Mouse (Mus musculus) kidney, postnatal 10 days (tissue): ENCODE measurements around the gene 9430015G10Rik.
A peak's percentile ranks its signal among the peaks of the same experiment; 100 is the strongest.

Source experiments
- DNase-seq: peaks from one replicate; pipeline ENCODE4 v3.0.0; 2021; ENCODE audit warnings: mixed read lengths

The 9430015G10Rik gene

DNA sequence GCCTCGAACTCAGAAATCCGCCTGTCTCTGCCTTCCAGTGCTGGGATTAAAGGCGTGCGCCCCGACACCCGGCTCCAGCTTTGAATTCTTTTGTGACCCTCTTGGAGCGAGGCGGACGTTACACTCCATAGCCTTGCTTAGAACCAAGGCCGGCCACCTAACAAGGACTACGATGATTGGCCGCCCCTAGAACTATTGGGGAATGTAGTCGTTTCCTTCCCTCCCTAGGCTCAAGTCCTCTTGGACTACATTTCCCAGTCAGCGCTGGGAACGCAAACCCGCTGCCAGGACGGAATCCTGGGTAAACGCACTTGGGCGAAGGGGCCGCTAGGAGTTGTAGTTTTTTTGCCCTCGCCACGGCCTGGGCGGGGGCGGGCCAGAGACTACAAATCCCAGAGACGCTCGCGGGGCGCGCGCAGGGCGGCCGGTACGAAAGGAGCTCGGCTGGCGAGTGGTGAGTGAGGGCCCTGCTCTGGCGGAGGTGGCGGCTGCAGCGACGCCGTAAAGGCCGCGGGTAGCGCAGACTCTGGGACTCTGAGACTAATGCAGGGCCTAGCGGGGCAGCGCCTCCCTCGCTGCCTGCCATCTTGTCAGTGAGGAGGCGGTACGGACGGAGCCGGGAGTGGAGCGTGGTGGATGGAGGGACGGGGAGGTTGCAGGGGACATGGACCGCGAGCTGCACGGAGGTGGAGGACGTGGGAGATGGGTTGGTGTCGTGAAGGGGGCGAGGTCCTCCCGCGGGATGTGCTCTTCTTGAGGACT is at the start of gene 9430015G10Rik:
Gene 9430015G10Rik (plus strand): TSS at position 413 of the 762 bp plus-strand sequence.
- DNase-seq: peak; percentile 98

DNA sequence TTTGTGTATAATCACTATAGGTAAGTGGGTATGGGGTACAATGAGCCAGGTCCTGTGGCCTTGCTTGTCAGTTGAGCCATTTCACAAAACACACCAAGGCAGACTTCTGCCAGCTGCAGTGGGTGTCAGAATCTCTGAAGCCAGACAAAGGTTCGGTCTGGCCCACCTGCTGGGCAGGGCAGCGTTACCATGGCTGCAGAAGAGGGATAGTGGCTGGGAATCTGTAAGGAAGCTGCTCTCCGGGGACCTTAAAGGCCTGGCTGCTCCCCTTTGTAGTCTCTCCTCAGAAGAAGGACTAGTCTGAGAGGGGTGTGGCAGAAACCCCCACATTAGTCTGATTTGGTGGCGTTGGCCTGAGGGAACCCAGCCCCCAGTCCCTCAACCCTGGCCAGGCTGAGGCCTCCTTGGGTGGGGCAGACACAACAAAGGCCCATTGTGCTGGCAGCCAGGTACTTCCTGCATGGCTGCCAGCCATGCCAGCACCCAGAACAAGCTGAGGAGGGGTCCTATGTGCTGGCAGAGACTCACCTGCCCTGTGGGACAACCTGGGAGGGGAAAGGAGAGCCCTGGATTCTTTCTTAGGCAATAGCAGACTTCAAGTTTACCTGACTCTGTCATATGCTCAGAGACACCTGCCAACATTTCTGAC is 45.8 kb upstream of the 9430015G10Rik start:
- no peak for DNase-seq

DNA sequence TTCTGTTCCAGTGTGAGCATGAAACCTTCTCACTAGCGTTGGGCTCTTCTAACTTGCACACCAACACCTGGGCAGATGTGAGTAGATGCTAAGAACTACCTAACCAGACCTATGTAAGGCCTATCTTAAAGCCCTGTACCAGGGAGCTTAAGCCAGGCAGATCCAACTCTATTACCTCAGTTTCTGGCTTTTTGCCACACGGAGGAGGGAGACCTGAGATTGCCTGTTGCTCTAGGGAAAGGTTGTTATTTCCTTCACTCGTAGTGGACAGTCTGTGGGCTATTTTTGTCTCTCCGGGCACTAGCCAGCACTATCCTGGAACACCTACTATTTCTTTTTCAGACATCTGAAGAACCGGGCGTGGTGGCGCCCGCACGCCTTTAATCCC is 45.3 kb upstream of the 9430015G10Rik start:
- DNase-seq: no peak

DNA sequence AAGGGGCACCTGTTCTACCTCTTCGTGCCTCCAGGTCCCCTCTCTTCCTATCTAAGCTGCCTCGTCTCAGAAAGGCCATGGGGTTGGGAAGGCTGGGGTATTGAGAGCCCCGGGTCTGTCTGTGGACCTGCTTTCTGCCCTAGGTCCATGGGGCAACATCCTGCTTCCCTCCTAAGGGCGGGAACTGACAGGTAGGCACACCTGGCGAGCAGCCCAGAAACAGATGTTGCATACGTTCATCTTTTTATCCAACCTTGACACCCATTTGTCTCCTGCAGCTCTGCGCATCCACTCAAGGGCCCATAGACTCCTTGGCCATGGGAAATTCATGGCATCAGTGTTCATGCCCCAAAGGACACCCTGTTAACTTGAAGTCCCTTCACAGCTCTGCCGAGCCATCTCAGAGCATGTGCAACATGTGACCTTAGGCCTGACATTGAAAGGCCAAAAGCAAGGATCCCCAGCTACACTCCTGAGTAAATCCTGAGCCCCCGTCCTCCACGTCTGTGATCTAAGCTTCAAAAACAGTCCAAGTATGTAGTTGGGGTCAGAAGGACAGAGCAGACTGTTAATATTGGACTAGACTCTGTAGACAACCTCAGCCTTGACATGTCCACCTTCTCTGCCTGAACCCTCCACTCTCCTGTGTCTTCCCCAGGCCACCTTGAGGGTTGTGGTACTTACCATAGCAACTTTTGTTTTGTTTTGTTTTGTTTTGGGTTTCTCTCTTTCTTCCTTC is 44.5 kb upstream of the 9430015G10Rik start:
- peak; percentile 48 for DNase-seq

DNA sequence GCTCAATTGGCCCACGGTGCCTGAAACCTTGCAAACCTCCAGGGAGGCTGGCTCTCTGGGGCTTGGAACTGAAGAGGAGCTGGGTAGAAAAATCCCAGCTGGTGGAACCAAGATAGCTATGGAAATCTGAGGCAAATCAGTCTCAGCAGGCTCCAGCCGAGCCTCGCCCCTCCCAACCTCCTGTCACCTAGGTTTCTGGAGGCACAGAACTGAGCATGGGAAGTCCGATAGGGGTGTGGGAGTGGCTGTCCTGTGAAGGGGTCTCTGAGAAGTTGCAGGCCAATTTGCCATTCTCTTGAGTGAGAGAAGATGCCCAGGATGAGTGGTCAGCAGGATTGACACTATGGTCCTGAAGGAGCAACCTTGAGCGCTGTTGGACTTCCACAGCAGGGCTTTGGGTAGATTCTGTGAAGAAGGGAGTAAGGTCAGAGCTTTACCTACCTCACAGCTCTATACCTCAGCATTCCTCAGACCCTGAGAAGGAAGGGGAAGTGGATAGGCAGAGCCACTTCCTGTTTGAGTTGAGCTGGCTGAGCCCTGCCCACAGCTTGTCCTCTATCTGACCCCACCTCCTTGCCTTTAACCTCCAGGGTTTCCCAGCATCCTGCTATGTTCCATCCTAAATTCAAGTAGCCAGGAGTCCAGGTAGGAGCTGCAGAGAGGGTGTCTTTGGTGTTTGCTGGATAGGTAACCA is 42.4 kb upstream of the 9430015G10Rik start:
- no peak for DNase-seq

DNA sequence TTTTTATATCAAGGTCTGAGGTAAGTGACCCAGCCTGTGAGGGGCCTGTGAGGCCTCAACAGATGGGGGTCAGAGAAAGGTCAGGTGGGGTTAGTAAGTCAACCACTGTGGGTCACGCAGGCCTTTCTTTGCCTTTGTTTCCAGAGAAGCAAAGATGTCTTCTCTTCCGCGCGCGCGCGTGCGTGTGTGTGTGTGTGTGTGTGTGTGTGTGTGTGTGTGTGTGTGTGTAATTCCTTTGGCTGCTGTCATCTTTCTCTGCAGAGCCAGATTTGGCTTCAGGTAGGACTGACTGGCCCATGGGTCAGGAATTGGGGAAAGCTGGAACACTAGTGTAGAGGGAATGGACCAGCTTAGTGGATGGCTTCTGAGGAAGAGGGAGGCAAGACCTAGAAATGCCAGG is 40.1 kb upstream of the 9430015G10Rik start:
- no peak for DNase-seq

DNA sequence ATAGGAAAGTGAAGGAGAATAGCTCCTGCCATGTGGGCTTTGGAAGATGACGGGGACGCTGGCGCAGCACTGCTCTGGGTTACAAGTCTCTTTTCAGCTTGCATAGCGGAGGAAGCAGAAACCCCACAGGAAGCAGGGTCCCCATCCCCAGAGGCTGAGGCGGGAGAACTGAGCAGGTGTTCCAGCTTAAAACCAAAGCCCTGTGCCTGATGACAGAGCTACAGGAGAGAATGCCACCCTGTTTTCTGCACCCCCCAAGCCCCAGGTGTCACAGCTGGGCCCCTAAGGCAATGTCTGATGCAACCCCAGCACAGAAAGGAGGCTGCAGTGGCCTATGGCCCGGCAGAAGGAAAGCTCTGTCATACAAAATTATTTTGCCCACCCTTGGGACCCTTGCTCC is 39.5 kb upstream of the 9430015G10Rik start:
- no peak for DNase-seq

DNA sequence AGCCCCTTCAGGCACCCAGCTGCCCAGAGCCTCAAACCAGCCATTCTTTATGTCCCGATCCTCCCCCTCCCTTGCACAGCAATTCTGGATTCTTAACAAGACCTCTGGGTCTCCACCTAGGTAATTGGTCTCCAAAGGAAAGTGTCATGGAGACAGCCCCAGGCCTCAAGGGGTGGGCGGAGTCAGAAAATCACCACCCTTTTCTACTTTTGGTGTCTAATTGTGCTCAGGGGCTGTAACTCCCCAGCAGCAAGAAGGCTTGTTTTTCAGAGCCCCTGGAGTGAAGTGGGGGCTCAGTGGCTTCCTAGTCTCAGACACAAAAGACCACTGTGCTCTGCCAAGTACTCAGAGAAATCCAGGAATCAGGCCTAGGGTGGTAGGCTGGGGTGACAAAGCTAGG is 39.1 kb upstream of the 9430015G10Rik start:
- DNase-seq: no peak

DNA sequence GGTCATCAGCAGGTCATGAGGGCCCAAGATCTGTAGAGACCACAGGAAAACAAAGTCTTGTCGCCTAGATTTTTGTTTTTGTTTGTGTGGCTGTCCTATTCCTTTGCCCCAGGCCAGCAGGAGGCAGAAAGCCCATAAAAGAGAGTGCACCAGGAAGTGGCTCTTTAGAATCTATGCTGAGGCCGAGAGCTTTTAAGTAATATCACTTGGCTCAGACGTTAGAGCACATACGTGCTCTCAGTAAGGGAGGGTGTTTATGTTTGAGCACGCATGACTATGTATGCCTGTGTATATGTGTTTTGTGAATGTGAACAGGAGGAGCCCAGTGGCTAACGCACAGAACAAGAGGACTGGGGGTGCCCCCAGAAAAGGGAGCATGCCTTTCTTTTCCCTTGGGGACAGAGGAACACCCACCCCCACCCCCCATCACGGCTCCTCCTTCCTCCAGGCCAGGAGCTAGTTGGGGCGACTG is 32.8 kb upstream of the 9430015G10Rik start:
- DNase-seq: no peak

DNA sequence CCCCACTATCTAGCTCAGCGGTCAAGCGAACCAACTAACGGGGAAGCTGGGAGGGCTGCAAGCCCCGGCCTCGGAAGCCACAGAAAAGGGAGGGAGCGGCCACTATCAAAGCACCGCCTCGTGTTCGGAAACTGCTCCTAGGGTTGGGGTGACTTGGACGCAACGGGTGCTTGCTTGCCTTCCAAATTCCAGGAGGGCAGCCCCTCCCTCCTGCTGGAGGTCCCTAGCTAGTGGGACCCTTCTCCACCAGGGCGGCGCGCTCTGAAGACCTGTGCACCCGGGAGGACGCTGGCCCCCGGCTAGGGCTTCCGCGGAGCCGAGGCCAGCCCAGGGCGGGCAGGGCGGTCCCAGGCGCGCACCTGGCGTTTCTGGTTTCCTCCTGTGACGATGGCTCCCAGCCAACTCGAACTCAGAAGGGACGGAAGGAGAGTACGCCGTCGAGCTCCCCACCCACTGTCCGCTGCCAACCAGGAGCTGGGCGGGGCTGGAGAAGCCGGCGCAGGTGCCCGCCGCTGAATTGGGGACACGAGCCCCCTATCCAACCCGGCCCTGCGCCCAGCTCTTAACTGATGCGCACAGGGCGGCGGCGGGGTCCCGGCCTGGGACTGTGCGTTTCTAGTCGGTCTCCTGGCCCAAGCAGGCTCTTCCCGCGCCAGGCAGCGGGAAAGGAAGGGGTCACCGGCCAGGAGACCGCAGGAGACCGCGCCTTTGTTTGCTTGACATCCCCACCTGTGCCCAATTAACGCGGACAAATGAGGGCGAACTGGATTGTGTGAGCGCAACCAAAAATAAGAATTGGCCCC is 32.1 kb upstream of the 9430015G10Rik start:
- peak; percentile 86 for DNase-seq

DNA sequence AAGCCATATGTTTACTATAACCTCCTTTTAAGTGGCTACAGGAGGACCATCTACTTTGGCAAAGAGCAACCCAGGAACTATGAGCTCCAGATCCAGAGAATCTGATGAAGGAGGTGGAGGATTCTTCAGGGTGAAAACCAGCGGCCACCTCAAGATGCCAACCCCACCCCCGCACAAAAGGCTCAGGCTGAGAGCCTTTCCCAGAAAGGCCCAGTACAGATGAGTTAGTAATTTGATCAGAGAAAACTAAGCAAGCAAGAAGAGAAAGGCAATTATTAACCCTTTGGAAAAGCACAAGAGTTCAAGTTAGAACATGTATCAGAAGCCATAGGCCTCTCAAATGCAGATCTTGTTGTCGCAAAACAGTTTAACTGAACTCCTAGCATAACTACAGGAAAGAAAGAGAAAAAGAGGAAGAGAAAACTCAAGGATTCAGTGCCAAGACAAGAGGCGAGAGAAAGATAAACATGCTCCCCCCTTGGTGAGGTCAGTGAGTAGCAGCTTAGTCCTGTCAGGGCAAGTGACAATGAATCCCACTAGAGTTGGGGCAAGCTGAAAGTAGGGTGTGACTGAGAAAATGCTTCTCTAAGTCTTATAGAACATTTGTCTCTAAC is 27.1 kb upstream of the 9430015G10Rik start:
- peak; percentile 51 for DNase-seq

DNA sequence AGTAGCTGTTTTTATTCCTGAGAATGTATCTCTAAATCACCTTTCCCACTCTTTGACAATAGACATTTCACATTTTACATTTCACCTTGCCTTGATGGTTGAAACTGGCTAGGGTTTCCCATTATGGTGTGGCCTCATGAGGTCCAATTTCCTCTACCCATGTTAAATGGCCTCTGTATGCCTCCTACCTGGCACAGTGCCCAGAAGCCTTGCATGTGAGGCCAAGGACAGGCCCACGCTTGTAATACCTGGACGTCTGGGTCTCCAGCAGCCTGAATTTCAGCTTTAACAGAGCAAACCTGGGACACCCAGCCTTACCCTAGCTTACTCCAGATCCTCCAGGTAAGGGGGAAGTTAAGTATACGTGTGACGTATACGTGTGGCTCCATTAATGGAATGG is 26.4 kb upstream of the 9430015G10Rik start:
- DNase-seq: peak; percentile 92

DNA sequence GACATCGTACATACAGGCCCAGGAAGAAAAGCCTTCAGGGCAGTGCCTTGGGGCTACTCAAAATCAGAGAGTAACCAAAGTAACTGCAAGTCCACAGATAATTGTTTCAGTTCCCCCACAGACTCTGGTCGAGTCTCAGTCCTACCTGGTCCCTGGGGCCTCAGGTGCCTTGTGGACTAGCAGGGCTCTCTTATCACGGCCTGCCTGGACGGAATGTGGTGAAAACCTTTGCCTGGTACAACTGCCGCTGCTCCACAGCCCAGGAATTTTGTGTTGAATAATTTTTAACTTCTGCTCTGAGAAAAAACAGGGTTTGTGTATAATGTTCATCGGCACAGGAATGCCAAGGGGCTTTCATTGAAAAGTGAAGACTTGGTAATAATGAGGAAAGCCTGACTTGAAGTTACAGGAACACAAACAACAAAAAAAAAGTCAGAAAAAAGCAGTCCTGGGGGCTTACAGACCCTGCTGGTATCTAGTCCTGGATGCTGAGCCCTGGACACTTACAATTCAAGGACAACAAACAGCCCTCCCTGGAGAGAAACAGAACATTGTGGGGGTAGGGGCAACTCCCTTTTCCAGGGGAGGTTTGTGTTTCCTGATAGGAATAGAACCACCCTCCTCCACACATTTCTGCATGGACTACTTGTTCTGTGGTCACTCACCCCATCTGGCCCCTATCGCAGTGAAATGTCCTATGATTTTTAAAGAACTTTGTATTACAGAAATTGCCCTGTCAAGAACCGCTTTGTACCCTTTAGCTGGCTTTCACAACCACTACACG is 25.5 kb upstream of the 9430015G10Rik start:
- DNase-seq: peak; percentile 71

DNA sequence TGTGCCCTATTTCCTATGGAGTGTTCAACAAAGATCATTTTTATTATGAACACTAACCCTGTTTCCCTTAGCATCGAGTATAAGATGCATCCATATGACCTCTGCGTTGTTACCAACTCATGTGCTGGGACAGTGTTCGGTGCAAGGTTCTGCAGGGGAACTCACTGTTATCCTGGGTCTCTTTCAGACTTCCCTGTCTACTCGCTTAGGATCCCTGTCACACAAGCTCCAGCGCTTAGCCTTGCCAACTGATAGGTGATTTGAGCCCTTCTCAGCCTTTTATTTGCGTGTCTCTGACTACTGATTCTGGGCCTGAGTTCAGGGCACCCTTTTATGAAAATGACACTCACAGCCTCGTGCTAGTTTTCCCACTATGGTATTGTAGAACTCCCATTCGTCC is 24.5 kb upstream of the 9430015G10Rik start:
- no peak for DNase-seq

DNA sequence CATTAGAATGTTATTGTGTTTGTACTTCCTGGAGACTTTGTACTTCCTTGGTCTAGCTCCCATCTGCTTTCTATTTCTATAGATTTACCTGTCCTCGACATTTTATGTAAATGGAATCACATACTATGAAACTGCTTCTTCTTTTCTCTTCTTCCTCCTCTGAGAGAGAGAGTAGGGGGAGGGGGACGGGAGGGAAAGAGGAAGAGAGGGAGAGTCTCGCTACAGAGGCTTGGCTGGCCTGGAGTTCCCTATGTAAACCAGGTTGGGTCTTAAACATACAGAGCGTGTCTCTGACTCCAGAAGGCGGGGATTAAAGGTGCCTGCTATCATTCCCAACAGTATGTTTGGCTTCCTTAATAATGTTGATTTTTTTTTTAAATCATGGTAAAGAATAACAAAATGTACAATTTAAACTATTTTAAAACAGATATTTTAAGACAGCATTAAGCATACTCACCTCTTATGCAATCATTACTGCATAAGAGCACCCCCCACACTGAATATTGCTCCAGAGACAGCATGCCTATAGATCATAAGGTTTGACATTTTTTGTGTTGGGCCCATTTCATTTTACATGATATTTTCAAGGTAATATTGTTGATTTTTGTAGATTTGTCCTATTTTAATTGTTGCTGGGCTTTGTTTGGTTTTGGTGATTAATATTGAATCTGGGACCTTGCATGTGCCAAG is 22.2 kb upstream of the 9430015G10Rik start:
- no peak for DNase-seq

DNA sequence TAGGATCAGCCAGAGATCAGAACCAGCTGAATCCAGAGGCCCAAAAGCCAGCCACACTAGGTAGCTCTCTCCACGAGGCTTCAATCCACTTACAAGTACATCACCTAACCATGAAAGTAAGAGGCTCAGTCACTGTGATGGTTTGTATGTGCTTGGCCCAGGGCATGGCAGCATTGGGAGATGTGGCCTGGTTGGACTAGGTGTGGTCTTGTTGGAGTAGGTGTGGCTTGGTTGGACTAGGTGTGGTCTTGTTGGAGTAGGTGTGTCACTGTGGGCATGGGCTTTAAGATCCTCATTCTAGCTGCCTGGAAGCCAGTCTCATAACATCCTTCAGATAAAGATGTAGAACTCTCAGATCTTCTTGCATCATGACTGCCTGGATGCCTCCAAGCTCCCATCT is 18.5 kb upstream of the 9430015G10Rik start:
- no peak for DNase-seq

DNA sequence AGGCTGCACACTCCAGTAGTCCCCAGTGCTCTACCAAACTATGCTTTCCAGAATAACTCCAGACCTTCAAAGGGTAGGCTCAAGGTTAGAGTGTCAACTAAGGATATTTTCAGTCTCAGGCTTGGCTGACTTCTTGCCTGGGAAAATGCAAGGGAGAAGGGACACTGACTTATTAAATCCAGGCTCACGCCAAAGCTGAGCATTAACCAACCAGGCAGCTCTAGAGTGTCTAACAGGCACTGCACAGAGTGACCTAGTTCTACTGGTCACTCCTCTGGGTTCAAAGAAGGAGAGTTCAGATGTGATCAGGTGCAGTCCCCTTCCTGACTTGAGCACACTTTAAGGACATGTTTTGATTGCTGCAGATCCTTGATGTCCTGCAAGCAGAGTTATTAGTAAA is 17.0 kb upstream of the 9430015G10Rik start:
- no peak for DNase-seq

DNA sequence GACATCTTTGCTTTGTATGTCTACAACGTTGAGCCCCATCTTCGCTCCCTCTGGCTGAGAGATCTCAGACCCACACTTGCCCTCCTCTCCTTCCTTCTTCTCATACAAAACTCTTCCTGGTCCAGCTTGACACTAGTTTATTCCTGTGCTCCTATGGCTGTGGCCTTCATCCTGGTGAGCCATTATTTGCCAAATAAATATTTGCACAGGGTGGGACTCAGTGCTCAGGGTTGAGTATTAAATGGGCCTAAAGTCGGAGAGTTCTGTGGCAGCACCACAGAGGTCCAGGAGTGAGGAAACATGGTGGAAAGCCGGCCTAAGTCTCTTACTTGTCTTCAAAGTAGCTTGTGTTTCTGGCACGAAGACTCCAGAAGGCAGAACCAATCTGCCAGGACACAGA is 16.0 kb upstream of the 9430015G10Rik start:
- DNase-seq: no peak

DNA sequence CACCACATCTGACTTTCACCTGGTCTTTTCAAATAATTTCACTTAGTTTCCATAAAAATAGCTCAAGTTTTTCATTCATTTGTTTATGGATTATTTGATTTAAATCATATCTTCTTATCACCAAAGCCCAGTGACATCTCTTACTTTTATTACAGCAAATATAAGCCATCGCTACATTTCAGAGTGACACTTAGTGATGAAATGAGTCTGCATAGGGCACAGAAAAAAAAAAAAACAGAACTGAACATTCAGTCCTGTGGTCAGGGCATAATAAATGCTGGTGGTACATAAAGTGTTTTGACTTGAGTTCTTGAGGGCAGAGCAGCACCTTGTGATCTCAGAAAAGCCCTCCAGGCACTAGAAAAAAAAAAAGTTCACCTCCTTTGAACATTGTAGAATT is 13.6 kb upstream of the 9430015G10Rik start:
- no peak for DNase-seq

DNA sequence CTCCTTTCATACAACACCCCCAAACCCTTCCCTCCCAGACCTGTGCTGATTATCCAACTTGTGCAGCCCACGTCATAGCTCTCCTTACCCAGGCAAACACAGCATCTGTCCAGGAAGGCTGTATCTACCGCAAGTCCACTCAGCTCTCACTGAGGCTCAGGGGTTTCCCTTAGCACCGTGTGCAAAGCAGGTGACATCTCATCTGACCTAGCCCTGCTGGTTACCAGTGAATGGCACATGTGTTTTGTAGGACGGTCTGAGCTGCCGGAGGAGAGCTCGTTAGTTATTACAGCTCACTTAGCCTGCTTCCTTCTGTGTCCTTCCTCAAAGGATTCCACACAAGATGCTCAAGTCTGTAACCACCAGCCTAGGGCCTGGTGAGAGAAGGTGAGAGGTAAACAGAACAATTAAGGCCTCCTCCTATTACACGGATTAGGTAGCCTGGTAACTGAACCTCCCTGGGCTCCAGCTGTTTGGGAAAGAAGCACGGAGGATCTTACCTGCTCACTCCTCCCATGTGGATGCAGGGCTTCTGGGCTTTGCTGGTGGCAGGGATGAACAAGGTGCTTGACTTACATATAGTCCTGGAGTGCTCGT is 11.9 kb upstream of the 9430015G10Rik start:
- no peak for DNase-seq
